ENCODE assay signal across 8 mouse cellular contexts in the genomic region with DNA sequence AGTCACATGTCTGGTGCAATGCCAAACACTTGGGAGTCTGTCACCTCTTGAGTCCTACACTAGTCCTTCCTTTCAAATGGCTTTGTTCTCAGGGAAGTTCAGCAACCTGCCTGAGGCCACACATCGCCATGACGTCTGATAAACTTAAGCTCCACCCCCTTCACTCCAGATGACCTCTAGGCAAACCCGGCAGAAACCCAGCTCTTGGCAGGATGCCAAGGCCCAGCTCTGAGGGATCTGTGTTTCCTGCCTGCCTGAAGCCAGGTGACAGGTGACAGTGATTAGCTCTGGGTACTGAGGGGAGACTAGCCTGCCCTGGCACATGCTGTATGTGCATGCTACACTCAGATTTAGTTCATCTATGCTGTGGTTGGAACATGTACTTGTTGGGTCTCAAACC. TPM values are rescaled to one million over a fixed set of nuclear protein-coding genes. Genes with fewer than 3 reads are reported as not detected.
DNase-seq lines count a peak whose midpoint lies in the region; ATAC-seq lines count a peak whose summit lies in the region.

No protein-coding gene starts in this region.

- no peak overlapping the region for H3K27ac ChIP-seq in liver, embryonic 12.5 days
- peak overlapping the region; percentile 89; the same call in 1 of the 2 replicates for H3K27ac ChIP-seq in embryonic facial prominence, embryonic 13.5 days
- peak overlapping the region; percentile 57; the same call in 1 of the 2 replicates for H3K27ac ChIP-seq in stomach, embryonic 14.5 days (ENCODE audit: low read length)

- no peak overlapping the region for H3K4me2 ChIP-seq in liver, embryonic 12.5 days
- no peak overlapping the region for H3K4me2 ChIP-seq in embryonic facial prominence, embryonic 13.5 days
- no peak overlapping the region for H3K4me2 ChIP-seq in stomach, embryonic 14.5 days (replicated peaks; ENCODE audit: low read depth, low read length)

- H3K4me3 ChIP-seq in liver, embryonic 12.5 days, result no peak overlapping the region
- no peak overlapping the region for H3K4me3 ChIP-seq in embryonic facial prominence, embryonic 13.5 days
- H3K4me3 ChIP-seq in stomach, embryonic 14.5 days (ENCODE audit: low read depth, low read length), result no peak overlapping the region

- peaks cover 7% of the 10 kb centered on the region; the same call in 1 of the 2 replicates for H3K27me3 ChIP-seq in liver, embryonic 12.5 days (replicated peaks)
- H3K27me3 ChIP-seq in embryonic facial prominence, embryonic 13.5 days, result no peaks in the 10 kb centered on the region
- no peaks in the 10 kb centered on the region for H3K27me3 ChIP-seq in stomach, embryonic 14.5 days (ENCODE audit: control insufficient read depth, insufficient read depth, low read length)

- 14% methylated on average over 3 of the region's 3 CpGs for WGBS in liver, embryonic 12.5 days (ENCODE audit: insufficient replicate concordance)
- 5% methylated on average over 3 of the region's 3 CpGs for WGBS in embryonic facial prominence, embryonic 13.5 days
- 9% methylated on average over 3 of the region's 3 CpGs for WGBS in stomach, embryonic 14.5 days

- H3K36me3 ChIP-seq in liver, embryonic 12.5 days, result no peaks in the 10 kb centered on the region
- H3K36me3 ChIP-seq in embryonic facial prominence, embryonic 13.5 days, result no peaks in the 10 kb centered on the region
- H3K36me3 ChIP-seq in stomach, embryonic 14.5 days (ENCODE audit: control insufficient read depth, insufficient read depth, low read length), result no peaks in the 10 kb centered on the region

- no peak for ATAC-seq in liver, embryonic 12.5 days
- no peak for ATAC-seq in embryonic facial prominence, embryonic 13.5 days (ENCODE audit: insufficient number of reproducible peaks, insufficient read depth, low FRiP score, low TSS enrichment, low read depth)
- peak; percentile 84 for ATAC-seq in stomach, embryonic 14.5 days (ENCODE audit: insufficient number of reproducible peaks, insufficient read depth, low FRiP score, low read depth)
- no peak for ATAC-seq in frontal cortex, adult (ENCODE audit: low TSS enrichment)

- H3K9ac ChIP-seq in liver, embryonic 12.5 days, result no peak overlapping the region
- no peak overlapping the region for H3K9ac ChIP-seq in embryonic facial prominence, embryonic 13.5 days
- H3K9ac ChIP-seq in stomach, embryonic 14.5 days (replicated peaks; ENCODE audit: low read depth, low read length), result no peak overlapping the region

- peak; percentile 64 for DNase-seq in liver
- DNase-seq in kidney, postnatal 4 days, result peak; percentile 47 to 66
- DNase-seq in spleen, postnatal 10 days (ENCODE audit: low spot score in 2 of 2), result no peak
- DNase-seq in c-Kit-positive CD71-positive TER-119-positive erythroid progenitor cells, embryonic 14.5 days (ENCODE audit: low spot score), result no peak

- H3K9me3 ChIP-seq in liver, embryonic 12.5 days (replicated peaks), result no peaks in the 10 kb centered on the region
- H3K9me3 ChIP-seq in embryonic facial prominence, embryonic 13.5 days, result no peaks in the 10 kb centered on the region
- H3K9me3 ChIP-seq in stomach, embryonic 14.5 days (ENCODE audit: control insufficient read depth, low read depth, low read length), result no peaks in the 10 kb centered on the region

- peaks cover 19% of the 10 kb centered on the region; the same call in 1 of the 2 replicates for H3K4me1 ChIP-seq in liver, embryonic 12.5 days
- peaks cover 100% of the 10 kb centered on the region for H3K4me1 ChIP-seq in embryonic facial prominence, embryonic 13.5 days
- peaks cover 71% of the 10 kb centered on the region for H3K4me1 ChIP-seq in stomach, embryonic 14.5 days (ENCODE audit: control insufficient read depth, insufficient read depth, low read length)

RNA-seq across cellular contexts. Expression of gene Il17rd, which starts 33.2 kb away (rescaled TPM):
- 0.27 and 0.32 TPM in 2 replicates for polyA plus RNA-seq in liver, embryonic 12.5 days (2016; fragmentation: Nextera tagmentation; extraction: Ambion mirVana)
- 6.8 and 6.9 TPM in 2 replicates for polyA plus RNA-seq in embryonic facial prominence, embryonic 13.5 days (2015; fragmentation: Nextera tagmentation; extraction: Ambion mirVana)
- polyA plus RNA-seq in stomach, embryonic 14.5 days (2014; fragmentation: Nextera tagmentation; extraction: Ambion mirVana), result 4.0 and 5.2 TPM in 2 replicates

RNA-seq across cellular contexts. Expression of gene Arhgef3, which starts 42.7 kb away (rescaled TPM):
- 5.5 and 5.6 TPM in 2 replicates for polyA plus RNA-seq in liver, embryonic 12.5 days (2016; fragmentation: Nextera tagmentation; extraction: Ambion mirVana)
- polyA plus RNA-seq in embryonic facial prominence, embryonic 13.5 days (2015; fragmentation: Nextera tagmentation; extraction: Ambion mirVana), result 12.6 and 12.8 TPM in 2 replicates
- polyA plus RNA-seq in stomach, embryonic 14.5 days (2014; fragmentation: Nextera tagmentation; extraction: Ambion mirVana), result 16.4 and 17.3 TPM in 2 replicates

Comparison
In these comparisons a context has a peak if more than half of its experiments do, and no peak if none do; other contexts are left out.
1. DNase-seq: peak in liver (single experiment) and kidney, postnatal 4 days (2 of 2); none in spleen, postnatal 10 days (0 of 2) and c-Kit-positive CD71-positive TER-119-positive erythroid progenitor cells, embryonic 14.5 days (single experiment).